27 mouse cellular contexts compared by ENCODE assay signal in genomic region chr10:55892606-55893005, GRCm38 (mm10).
A peak's percentile ranks its signal among the peaks of the same experiment; 100 is the strongest.
DNase-seq lines count a peak whose midpoint lies in the region; ATAC-seq and TF ChIP-seq lines count a peak whose summit lies in the region.
"Had no signal": no experiment of that assay in that cellular context is flagged by ENCODE, and none has a peak within 500 bp of the region (broad histone marks: within the 10 kb centered on the region; RNA-seq: fewer than 3 reads in every experiment).

No protein-coding gene starts in this region.

- no peaks in the 10 kb centered on the region for H3K36me3 ChIP-seq in kidney, embryonic 14.5 days (ENCODE audit: control insufficient read depth, insufficient read depth, low read length)
- H3K36me3 ChIP-seq in neural tube, embryonic 14.5 days (ENCODE audit: control insufficient read depth, insufficient read depth, low read length): no peaks in the 10 kb centered on the region
- H3K36me3 ChIP-seq: heart, embryonic 10.5 days; heart, embryonic 15.5 days; liver, embryonic 12.5 days; midbrain, embryonic 12.5 days had no signal

- H3K27me3 ChIP-seq in kidney, embryonic 14.5 days (ENCODE audit: control insufficient read depth, insufficient read depth, low read length): no peaks in the 10 kb centered on the region
- no peaks in the 10 kb centered on the region for H3K27me3 ChIP-seq in neural tube, embryonic 14.5 days (ENCODE audit: control insufficient read depth, insufficient read depth, low read length)
- H3K27me3 ChIP-seq: heart, embryonic 15.5 days; liver, embryonic 12.5 days; megakaryocyte, embryonic 14.5 days; midbrain, embryonic 12.5 days had no signal

- ATAC-seq in kidney, embryonic 14.5 days (ENCODE audit: low FRiP score, low TSS enrichment): peak; percentile 84; the same call in 1 of the 2 replicates
- ATAC-seq in neural tube, embryonic 14.5 days (ENCODE audit: low read depth): peak; percentile 72; the same call in 1 of the 2 replicates
- ATAC-seq: activated CD4-positive, CD25-positive, alpha-beta regulatory T cell, adult 4 months; forebrain, embryonic 14.5 days; inflammation-experienced regulatory T-cells, adult 6 months; liver, embryonic 12.5 days; liver, postnatal 0 days had no signal

- no peak overlapping the region for H3K4me3 ChIP-seq in kidney, embryonic 14.5 days (ENCODE audit: low read length)
- H3K4me3 ChIP-seq in neural tube, embryonic 14.5 days (ENCODE audit: low read depth, low read length): no peak overlapping the region
- H3K4me3 ChIP-seq: heart, embryonic 10.5 days; heart, embryonic 15.5 days; liver, embryonic 12.5 days; megakaryocyte, embryonic 14.5 days; midbrain, embryonic 12.5 days had no signal

- 32% methylated on average over 3 of the region's 3 CpGs for WGBS in kidney, embryonic 14.5 days
- WGBS in neural tube, embryonic 14.5 days: 43% methylated on average over 3 of the region's 3 CpGs

- H3K9ac ChIP-seq in kidney, embryonic 14.5 days (ENCODE audit: low read depth, low read length): no peak overlapping the region
- H3K9ac ChIP-seq in neural tube, embryonic 14.5 days (replicated peaks; ENCODE audit: low read depth, low read length): no peak overlapping the region
- H3K9ac ChIP-seq: heart, embryonic 15.5 days; liver, embryonic 12.5 days; liver, postnatal 0 days; midbrain, embryonic 12.5 days had no signal

- TF ChIP-seq CTCF in brain, embryonic 14.5 days (IDR thresholded peaks at IDR 0.05; ENCODE audit: borderline replicate concordance, extremely low read depth, insufficient read depth, insufficient read length): no peak

- TF ChIP-seq POLR2A in brain, embryonic 14.5 days (IDR thresholded peaks at IDR 0.05; ENCODE audit: borderline replicate concordance, extremely low read depth, insufficient read depth, insufficient read length, poor library complexity, severe bottlenecking): no peak

- H3K4me1 ChIP-seq in kidney, embryonic 14.5 days (ENCODE audit: control insufficient read depth, insufficient read depth, low read length): no peaks in the 10 kb centered on the region
- H3K4me1 ChIP-seq in neural tube, embryonic 14.5 days (ENCODE audit: control insufficient read depth, insufficient read depth, low read length): no peaks in the 10 kb centered on the region
- H3K4me1 ChIP-seq: heart, embryonic 10.5 days; heart, embryonic 15.5 days; liver, embryonic 12.5 days; megakaryocyte, embryonic 14.5 days; midbrain, embryonic 12.5 days had no signal

- H3K4me2 ChIP-seq in kidney, embryonic 14.5 days (replicated peaks; ENCODE audit: low read depth, low read length): no peak overlapping the region
- no peak overlapping the region for H3K4me2 ChIP-seq in neural tube, embryonic 14.5 days (ENCODE audit: low read depth, low read length)
- H3K4me2 ChIP-seq: heart, embryonic 15.5 days; liver, embryonic 12.5 days; midbrain, embryonic 12.5 days had no signal

- no peak for DNase-seq in kidney, postnatal 25 days
- peak; percentile 6 for DNase-seq in layer of hippocampus, adult 9-11 months
- no peak for DNase-seq in layer of hippocampus, postnatal 36 days
- peak; percentile 17 for DNase-seq in brain, embryonic 14.5 days (ENCODE audit: low read depth)
- DNase-seq: adrenal gland, adult 2 months; adrenal gland, postnatal 36 days; B cell, adult 2 months; cerebellum, adult 2 months; cerebellum, postnatal 14 days; gastrocnemius, postnatal 25 days; kidney, adult 18-20 months; kidney, postnatal 4 days; left cerebral cortex, postnatal 4 days; liver, postnatal 0 days; lung, postnatal 36 days; right cerebral cortex, postnatal 14 days; thymus, postnatal 4 days had no signal

- no peak overlapping the region for H3K27ac ChIP-seq in kidney, embryonic 14.5 days (ENCODE audit: low read depth, low read length)
- no peak overlapping the region for H3K27ac ChIP-seq in neural tube, embryonic 14.5 days (ENCODE audit: low read depth, low read length)
- H3K27ac ChIP-seq: heart, embryonic 10.5 days; heart, embryonic 15.5 days; liver, embryonic 12.5 days; midbrain, embryonic 12.5 days had no signal

- no peaks in the 10 kb centered on the region for H3K9me3 ChIP-seq in kidney, embryonic 14.5 days (ENCODE audit: control insufficient read depth, low read length)
- no peaks in the 10 kb centered on the region for H3K9me3 ChIP-seq in neural tube, embryonic 14.5 days (ENCODE audit: control insufficient read depth, low read length)
- H3K9me3 ChIP-seq: heart, embryonic 10.5 days; heart, embryonic 15.5 days; liver, embryonic 12.5 days; midbrain, embryonic 12.5 days had no signal

Comparison
In these comparisons a context has a peak if more than half of its experiments do, and no peak if none do; other contexts are left out.
1. DNase-seq: peak in layer of hippocampus, adult 9-11 months (single experiment) and brain, embryonic 14.5 days (single experiment); none in kidney, postnatal 25 days (0 of 2) and layer of hippocampus, postnatal 36 days (0 of 2).